Mouse (Mus musculus) midbrain, embryonic 13.5 days (tissue): ENCODE measurements at regions not wholly inside any gene's neighbourhood (a gene's known extent, or its start where the extent isn't known, plus 50 kb on each side); places are given as distances from the start of the nearest gene placed in this dataset.

Experiments
- ATAC-seq: fragments of 200-750 bp; cut with Nextera tagmentation; 2 replicates; pipeline ENCODE4 v1.8.0; 2017; ENCODE audit warnings: mild to moderate bottlenecking, moderate TSS enrichment, moderate library complexity
- H3K27ac ChIP-seq: fragments of 300-500 bp; sonication (generic); 2 replicates; pipeline ENCODE4 v1.5.1; 2015; ENCODE audit warnings: inconsistent platforms, mild to moderate bottlenecking, moderate library complexity
- H3K27me3 ChIP-seq: fragments of 300-500 bp; sonication (generic); 2 replicates; pipeline ENCODE4 v1.6.1; 2015; ENCODE audit warnings: mild to moderate bottlenecking, inconsistent platforms
- H3K36me3 ChIP-seq: fragments of 300-500 bp; sonication (generic); 2 replicates; pipeline ENCODE4 v1.6.1; 2015; ENCODE audit warnings: mild to moderate bottlenecking, inconsistent platforms
- H3K4me1 ChIP-seq: fragments of 300-500 bp; sonication (generic); replicated peaks from 2 replicates; pipeline ENCODE4 v1.6.1; 2015; ENCODE audit warnings: inconsistent platforms
- H3K4me2 ChIP-seq: fragments of 300-500 bp; sonication (generic); replicated peaks from 2 replicates; pipeline ENCODE4 v1.6.1; 2015; ENCODE audit warnings: moderate library complexity, mild to moderate bottlenecking, inconsistent platforms
- H3K4me3 ChIP-seq: fragments of 300-500 bp; sonication (generic); replicated peaks from 2 replicates; pipeline ENCODE4 v1.5.1; 2015; ENCODE audit warnings: mild to moderate bottlenecking, inconsistent platforms
- H3K9ac ChIP-seq: fragments of 300-500 bp; sonication (generic); replicated peaks from 2 replicates; pipeline ENCODE4 v1.6.1; 2015; ENCODE audit warnings: mild to moderate bottlenecking, inconsistent platforms
- H3K9me3 ChIP-seq: fragments of 300-500 bp; sonication (generic); 2 replicates; pipeline ENCODE4 v1.6.1; 2016; ENCODE audit warnings: mild to moderate bottlenecking, inconsistent platforms
- WGBS: fragments of 180-500 bp; shearing (Covaris S2); methylation state at CpG from one replicate; pipeline ENCODE4 v1.1.7; 2015; 5-methylcytosine and 5-hydroxymethylcytosine counted together

DNA sequence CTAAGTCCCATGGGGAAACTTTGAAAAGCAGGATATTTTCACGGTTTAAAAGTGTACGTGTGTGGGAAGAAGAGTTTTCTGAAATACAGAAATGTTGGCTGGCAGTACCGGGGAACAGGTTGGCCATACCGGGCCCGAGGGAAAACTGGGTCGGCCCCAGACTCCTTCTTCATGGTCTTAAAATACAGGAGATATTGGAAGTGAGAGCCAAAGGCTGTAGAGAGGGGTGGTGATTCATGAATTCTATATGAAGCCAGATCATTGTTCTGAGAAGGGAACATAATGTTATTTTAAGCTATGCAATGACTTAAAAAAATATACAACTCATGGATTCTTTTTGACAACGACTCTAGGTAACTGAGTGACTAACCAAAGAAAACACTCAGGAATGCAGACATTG, 133.3 kb upstream of the Atxn1 start:
- Histone ChIP-seq H3K4me3 (no peak overlapping the region), H3K4me1 (no peaks in the 10 kb centered on the region), H3K9ac (no peak overlapping the region), H3K4me2 (no peak overlapping the region), H3K9me3 (no peaks in the 10 kb centered on the region), H3K27ac (no peak overlapping the region), H3K27me3 (no peaks in the 10 kb centered on the region), H3K36me3 (no peaks in the 10 kb centered on the region)
- WGBS, result 77% methylated on average over 7 of the region's 7 CpGs
- no peak for ATAC-seq

DNA sequence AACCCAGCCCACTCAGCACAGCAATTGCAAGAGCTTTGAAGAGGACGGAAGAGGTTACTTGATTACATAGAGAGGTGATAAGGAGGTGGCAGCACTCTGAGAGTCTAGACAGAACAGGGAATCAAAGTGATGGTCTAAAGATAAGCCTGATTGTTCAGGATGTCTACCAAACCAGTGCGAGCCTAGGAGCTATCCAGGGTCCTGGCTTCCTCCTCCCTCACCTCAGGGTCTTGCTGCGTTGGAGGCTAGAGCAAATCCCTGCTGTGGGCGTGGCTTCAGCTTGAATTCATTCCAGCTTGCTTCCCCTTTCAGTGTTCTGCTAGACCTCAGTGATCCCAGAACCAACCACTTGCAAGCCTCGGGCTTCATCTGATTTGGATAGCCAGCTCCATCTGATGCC, 132.2 kb upstream of the Atxn1 start:
- no peak for ATAC-seq
- Histone ChIP-seq H3K9ac (no peak overlapping the region), H3K4me2 (no peak overlapping the region), H3K36me3 (no peaks in the 10 kb centered on the region), H3K4me3 (no peak overlapping the region), H3K27ac (no peak overlapping the region), H3K27me3 (no peaks in the 10 kb centered on the region), H3K9me3 (no peaks in the 10 kb centered on the region), H3K4me1 (no peaks in the 10 kb centered on the region)
- WGBS, result 6% methylated on average over 5 of the region's 5 CpGs

DNA sequence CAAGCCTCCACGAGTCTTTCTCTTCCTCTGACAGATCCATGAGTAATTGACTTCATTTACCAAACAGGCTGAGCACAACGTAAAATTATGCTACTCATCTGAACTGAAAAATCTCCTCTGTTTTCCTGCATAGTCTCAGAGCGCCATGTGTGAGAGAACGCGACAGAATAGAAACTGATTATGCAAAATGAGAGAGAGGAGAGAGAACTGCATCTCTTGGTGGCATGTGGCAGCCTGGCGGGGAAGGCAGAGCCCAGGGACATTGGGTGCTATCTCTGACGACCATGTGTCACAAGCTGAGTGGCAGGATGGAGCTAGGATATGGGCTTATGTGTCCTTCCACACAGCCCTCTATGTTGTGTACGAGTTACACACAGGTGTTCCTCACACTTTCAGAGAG, 131.6 kb upstream of the Atxn1 start:
- Histone ChIP-seq H3K9ac (no peak overlapping the region), H3K27ac (no peak overlapping the region), H3K4me2 (no peak overlapping the region), H3K36me3 (no peaks in the 10 kb centered on the region), H3K4me1 (no peaks in the 10 kb centered on the region), H3K27me3 (no peaks in the 10 kb centered on the region), H3K9me3 (no peaks in the 10 kb centered on the region), H3K4me3 (no peak overlapping the region)
- 67% methylated on average over 8 of the region's 8 CpGs for WGBS
- no peak for ATAC-seq

DNA sequence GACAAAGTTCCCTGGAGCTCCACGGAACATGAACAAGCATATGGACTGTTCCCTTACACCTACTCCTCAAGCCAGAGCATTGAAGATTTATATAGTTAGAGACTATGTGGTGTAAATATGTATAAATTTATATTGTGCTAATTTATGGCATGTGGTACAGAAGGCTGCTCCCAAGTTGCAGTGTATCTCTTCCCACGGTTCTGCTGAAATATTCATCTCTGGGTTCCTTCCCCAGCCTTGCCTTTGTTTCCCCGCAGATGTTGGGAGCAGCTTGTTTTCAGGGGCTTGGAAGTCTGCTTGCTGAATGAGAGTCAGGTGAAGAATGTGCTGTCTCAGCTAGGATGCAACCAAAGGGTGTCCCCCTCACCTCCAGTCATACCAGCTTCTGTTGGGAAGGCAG, 128.0 kb upstream of the Atxn1 start:
- no peak overlapping the region for H3K4me3 ChIP-seq
- H3K4me1 ChIP-seq, result no peaks in the 10 kb centered on the region
- no peak overlapping the region for H3K9ac ChIP-seq
- WGBS, result 90% methylated on average over 3 of the region's 3 CpGs
- H3K9me3 ChIP-seq, result 0 out of 2 replicates have a peak, but pooled peaks cover 3% of the 10 kb centered on the region
- no peaks in the 10 kb centered on the region for H3K36me3 ChIP-seq
- ATAC-seq, result no peak
- H3K4me2 ChIP-seq, result no peak overlapping the region
- no peaks in the 10 kb centered on the region for H3K27me3 ChIP-seq
- no peak overlapping the region for H3K27ac ChIP-seq

DNA sequence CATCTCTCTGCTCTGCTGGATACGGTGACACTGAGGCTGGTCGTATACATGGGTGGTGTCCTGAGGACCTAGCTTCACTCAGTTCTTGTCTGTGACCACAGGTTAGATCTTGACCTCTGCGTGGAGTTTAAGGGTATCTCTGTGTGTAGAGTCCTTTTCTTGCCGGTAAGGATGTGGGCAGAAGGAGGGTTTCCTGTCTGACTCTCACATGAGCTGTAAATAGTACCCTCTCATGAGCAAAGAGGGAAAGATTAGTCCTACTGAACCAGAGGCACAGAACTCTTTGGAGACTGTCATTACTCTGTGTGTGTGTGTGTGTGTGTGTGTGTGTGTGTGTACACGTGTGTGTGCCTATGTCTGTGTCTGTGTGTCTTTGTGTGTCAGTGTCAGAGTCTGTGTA, 126.3 kb upstream of the Atxn1 start:
- 82% methylated on average over 5 of the region's 5 CpGs for WGBS
- H3K4me1 ChIP-seq, result no peaks in the 10 kb centered on the region

DNA sequence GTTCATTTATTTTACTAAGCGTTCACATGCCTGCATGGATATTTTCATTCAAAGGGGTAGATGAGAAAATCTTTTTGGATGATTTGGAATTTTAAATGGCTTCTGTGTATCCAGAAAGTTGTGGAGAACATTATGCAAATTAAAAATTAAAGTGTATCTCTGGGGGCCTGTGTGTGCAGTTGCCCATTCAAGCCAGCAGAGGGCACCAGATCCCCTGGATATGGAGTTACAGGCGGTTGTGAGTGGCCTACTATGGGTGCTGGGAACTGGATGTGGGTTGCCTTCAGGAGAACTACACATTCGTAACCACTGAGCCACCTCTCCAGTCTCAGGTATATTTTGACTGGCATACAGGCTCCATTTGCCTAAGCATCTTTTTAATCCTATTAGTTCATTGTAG, 123.4 kb upstream of the Atxn1 start:
- no peak overlapping the region for H3K4me3 ChIP-seq
- no peaks in the 10 kb centered on the region for H3K27me3 ChIP-seq
- WGBS, result 85% methylated on average over 3 of the region's 3 CpGs
- H3K9me3 ChIP-seq, result 0 out of 2 replicates have a peak, but pooled peaks cover 3% of the 10 kb centered on the region
- H3K4me1 ChIP-seq, result no peaks in the 10 kb centered on the region
- H3K9ac ChIP-seq, result no peak overlapping the region
- no peak overlapping the region for H3K27ac ChIP-seq
- H3K36me3 ChIP-seq, result no peaks in the 10 kb centered on the region
- ATAC-seq, result no peak
- H3K4me2 ChIP-seq, result no peak overlapping the region

More for the DNA sequence above, 126.3 kb upstream of the Atxn1 start:
- H3K9me3 ChIP-seq, result 0 out of 2 replicates have a peak, but pooled peaks cover 3% of the 10 kb centered on the region
- no peak overlapping the region for H3K4me3 ChIP-seq
- no peak overlapping the region for H3K9ac ChIP-seq
- H3K27ac ChIP-seq, result no peak overlapping the region
- ATAC-seq, result no peak
- no peak overlapping the region for H3K4me2 ChIP-seq
- H3K36me3 ChIP-seq, result no peaks in the 10 kb centered on the region
- H3K27me3 ChIP-seq, result no peaks in the 10 kb centered on the region

DNA sequence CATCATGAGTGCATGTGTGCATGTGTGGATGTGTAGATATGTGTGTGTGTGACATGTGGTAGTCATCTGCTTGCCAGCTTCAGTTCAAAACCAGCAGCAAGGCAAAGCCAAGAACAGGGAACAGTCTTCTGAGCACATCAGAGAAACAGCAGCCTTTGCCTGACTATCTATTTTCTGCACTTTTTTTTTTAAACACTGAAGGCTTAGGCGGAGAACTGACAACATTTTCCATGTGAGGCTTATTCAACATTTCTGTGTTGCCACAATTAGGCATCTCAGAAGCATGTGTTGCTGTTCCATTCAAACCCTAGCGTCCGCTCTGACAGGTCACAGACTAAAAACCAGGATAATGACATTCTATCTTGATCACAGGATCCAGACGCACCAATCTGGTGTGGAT, 122.9 kb upstream of the Atxn1 start:
- no peak overlapping the region for H3K4me2 ChIP-seq
- no peak for ATAC-seq
- 0 out of 2 replicates have a peak, but pooled peaks cover 3% of the 10 kb centered on the region for H3K9me3 ChIP-seq
- H3K36me3 ChIP-seq, result no peaks in the 10 kb centered on the region
- H3K27me3 ChIP-seq, result no peaks in the 10 kb centered on the region
- no peaks in the 10 kb centered on the region for H3K4me1 ChIP-seq
- 88% methylated on average over 4 of the region's 4 CpGs for WGBS
- no peak overlapping the region for H3K9ac ChIP-seq
- H3K4me3 ChIP-seq, result no peak overlapping the region
- H3K27ac ChIP-seq, result no peak overlapping the region

GRCm38 (mm10) chr13:46076879-46077278, 112.1 kb upstream of the Atxn1 start:
- H3K27me3 ChIP-seq, result no peaks in the 10 kb centered on the region
- H3K27ac ChIP-seq, result no peak overlapping the region
- ATAC-seq, result no peak
- H3K4me3 ChIP-seq, result no peak overlapping the region
- no peaks in the 10 kb centered on the region for H3K36me3 ChIP-seq
- H3K9ac ChIP-seq, result no peak overlapping the region
- H3K4me2 ChIP-seq, result no peak overlapping the region
- peaks cover under 1% of the 10 kb centered on the region; the same call in 1 of the 2 replicates for H3K9me3 ChIP-seq
- H3K4me1 ChIP-seq, result no peaks in the 10 kb centered on the region
- WGBS, result 78% methylated on average over 6 of the region's 6 CpGs

DNA sequence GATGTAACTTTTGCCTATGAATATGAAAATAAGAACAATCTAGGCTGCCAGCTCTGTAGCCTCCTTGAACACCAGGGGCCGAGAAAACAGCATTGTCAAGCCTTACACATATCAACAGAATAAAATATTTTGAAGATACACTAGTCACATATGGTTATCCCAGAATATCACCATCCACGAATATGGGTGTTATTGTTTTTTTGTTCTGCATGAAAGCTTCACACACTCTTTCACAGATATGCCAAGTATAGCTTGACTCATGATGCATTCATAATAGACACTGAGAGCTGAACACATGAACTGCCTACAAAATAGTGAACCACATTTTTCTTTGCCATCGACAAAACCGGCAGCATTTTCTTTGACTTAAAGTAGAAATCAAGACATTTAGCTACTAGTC, 106.9 kb upstream of the Atxn1 start:
- 96% methylated on average over 4 of the region's 4 CpGs for WGBS
- Histone ChIP-seq H3K27ac (no peak overlapping the region), H3K9ac (no peak overlapping the region), H3K9me3 (no peaks in the 10 kb centered on the region), H3K27me3 (no peaks in the 10 kb centered on the region), H3K4me2 (no peak overlapping the region), H3K4me3 (no peak overlapping the region), H3K36me3 (no peaks in the 10 kb centered on the region), H3K4me1 (no peaks in the 10 kb centered on the region)
- ATAC-seq, result no peak

GRCm38 (mm10) chr13:46069571-46069970, 104.8 kb upstream of the Atxn1 start:
- Histone ChIP-seq H3K9me3 (no peaks in the 10 kb centered on the region), H3K4me1 (no peaks in the 10 kb centered on the region), H3K36me3 (no peaks in the 10 kb centered on the region), H3K4me3 (no peak overlapping the region), H3K9ac (no peak overlapping the region), H3K27ac (no peak overlapping the region), H3K27me3 (no peaks in the 10 kb centered on the region), H3K4me2 (no peak overlapping the region)
- ATAC-seq, result no peak
- WGBS, result 73% methylated on average over 3 of the region's 3 CpGs

GRCm38 (mm10) chr13:46062758-46063157, 98.0 kb upstream of the Atxn1 start:
- ATAC-seq, result no peak
- H3K27me3 ChIP-seq, result no peaks in the 10 kb centered on the region
- no peaks in the 10 kb centered on the region for H3K36me3 ChIP-seq
- H3K4me1 ChIP-seq, result no peaks in the 10 kb centered on the region
- 97% methylated on average over 7 of the region's 7 CpGs for WGBS
- H3K9ac ChIP-seq, result no peak overlapping the region
- H3K9me3 ChIP-seq, result no peaks in the 10 kb centered on the region
- H3K27ac ChIP-seq, result no peak overlapping the region
- no peak overlapping the region for H3K4me3 ChIP-seq
- no peak overlapping the region for H3K4me2 ChIP-seq

DNA sequence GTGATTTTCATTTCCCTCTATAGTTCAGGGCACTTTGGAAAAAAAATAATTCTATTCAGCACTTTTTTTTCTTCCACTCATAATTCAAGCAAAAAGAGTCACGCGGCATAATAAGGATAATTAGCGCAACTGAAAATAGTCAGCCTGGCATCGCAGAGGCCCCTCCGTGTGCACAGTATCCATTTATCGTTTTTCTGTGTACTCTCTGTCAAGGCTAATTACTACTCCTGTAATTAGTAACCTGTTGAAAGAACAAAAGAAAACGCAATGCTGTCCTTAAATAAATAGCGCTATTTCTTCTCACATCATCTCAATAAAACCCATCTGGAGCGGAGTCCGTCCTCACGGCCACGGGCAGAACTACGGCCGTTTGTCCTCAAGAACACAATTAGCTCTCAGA, 95.1 kb upstream of the Atxn1 start:
- no peak overlapping the region for H3K9ac ChIP-seq
- H3K9me3 ChIP-seq, result no peaks in the 10 kb centered on the region
- H3K4me2 ChIP-seq, result no peak overlapping the region
- H3K4me3 ChIP-seq, result no peak overlapping the region
- H3K4me1 ChIP-seq, result no peaks in the 10 kb centered on the region
- H3K36me3 ChIP-seq, result no peaks in the 10 kb centered on the region
- no peak for ATAC-seq
- WGBS, result 89% methylated on average over 14 of the region's 14 CpGs
- H3K27ac ChIP-seq, result no peak overlapping the region
- no peaks in the 10 kb centered on the region for H3K27me3 ChIP-seq

DNA sequence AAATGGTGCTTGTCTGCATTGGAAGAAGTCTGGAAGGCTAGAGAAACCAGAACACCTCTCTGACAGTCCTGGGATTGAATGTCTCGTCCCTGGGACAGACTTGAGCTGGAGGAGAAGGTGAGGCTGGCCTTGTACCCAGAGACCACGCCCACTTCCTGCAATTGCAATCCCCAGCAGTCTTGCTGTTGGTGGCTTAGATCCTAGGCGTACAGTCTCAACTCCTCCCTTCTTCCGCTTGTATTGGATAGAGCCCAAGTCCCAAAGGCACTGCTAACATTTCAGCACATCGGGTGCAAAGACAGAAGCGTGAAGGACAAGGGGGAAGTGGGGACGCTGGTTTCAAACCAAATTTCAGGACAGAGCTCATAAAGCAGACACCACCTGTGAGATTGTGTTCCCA, 94.1 kb upstream of the Atxn1 start:
- Histone ChIP-seq H3K27ac (no peak overlapping the region), H3K4me2 (no peak overlapping the region), H3K27me3 (no peaks in the 10 kb centered on the region), H3K4me3 (no peak overlapping the region), H3K4me1 (no peaks in the 10 kb centered on the region), H3K9ac (no peak overlapping the region), H3K9me3 (no peaks in the 10 kb centered on the region), H3K36me3 (no peaks in the 10 kb centered on the region)
- 76% methylated on average over 7 of the region's 7 CpGs for WGBS
- ATAC-seq, result no peak
